Mouse (Mus musculus) gonadal fat pad, adult 2 months (tissue): ENCODE data around the gene Gm15217. TPM values are rescaled to one million over a fixed set of nuclear protein-coding genes. Genes with fewer than 3 reads are reported as not detected.

Experiments
- DNase-seq: peaks from one replicate; pipeline ENCODE4 v3.0.0-alpha.2; 2012; ENCODE audit warnings: low read depth
- polyA plus RNA-seq: library from polyadenylated mRNA; depleted of rRNA; stranded (reverse); fragments of >200 nt; gene quantifications from 2 replicates; pipeline ENCODE4 v1.2.3, GENCODE M21; 2012; rRNA removed

Gm15217 gene
- 0.27 TPM in 1 of 2 replicates, not detected in the other for polyA plus RNA-seq

DNA sequence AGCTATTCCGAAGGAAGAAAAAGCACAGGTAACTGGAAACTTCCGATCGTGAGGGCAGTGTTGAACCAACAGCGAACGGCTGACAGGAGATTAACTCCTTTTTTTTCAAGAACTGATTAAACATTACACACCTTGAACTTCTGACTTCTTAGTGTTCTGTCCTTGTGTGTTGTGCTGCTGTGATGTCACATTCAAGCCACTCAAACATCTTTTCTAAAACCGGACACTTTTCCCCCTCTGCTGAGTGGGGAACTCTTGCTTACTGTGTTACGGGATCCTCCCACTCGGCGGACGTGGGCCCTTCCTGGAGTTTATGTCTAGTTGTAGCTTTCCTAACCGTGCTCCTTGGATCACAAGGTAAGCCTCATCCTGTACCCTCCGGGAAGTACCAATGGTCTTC is at the start of gene Gm15217:
TSS of gene Gm15217 (plus strand) at position 130 of the 400 bp plus-strand sequence.
- DNase-seq, result no peak

DNA sequence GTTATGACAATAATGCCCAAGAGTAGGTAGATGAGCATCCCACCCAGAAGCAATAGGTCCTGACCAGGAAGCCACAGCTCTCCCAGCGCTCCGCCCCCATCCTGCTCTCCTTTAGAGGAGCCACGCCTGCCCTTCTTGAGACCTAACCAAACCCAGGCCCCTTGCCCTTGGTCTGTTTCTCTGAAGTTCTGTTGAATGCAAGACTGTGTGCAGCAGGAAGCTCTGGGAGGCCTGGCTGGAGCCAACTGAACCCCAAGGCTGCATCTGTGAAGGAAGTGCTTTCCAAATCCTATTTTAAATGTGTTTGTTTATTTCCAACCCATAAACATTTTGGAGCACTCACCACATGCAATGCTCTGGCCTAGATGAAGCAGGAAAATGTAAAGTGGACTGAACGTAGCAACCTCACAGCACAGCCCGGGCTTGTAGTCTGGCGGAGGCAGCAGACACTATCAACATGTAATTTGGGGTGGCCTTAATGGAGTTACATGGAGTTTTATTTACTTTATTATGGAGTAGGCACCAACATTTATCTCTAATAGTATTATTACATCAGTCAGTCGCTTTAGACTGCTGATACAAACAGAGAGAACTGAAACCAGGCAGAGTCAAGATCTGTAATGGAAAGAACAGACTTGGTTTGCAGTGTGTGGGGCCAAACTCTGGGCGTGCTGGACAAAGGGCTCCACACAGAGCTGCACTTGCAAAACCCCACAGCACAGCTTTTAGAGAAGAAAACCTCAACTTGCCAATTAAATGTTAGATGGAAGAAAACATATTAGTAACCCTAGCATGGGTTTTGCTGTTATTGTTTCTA is 45.6 kb upstream of the Gm15217 start:
- DNase-seq, result no peak

- DNase-seq, result no peak
Measured at GRCm38 (mm10) chr14:46338801-46339200, 40.4 kb upstream of the Gm15217 start.

GRCm38 (mm10) chr14:46344750-46345149 is 34.5 kb upstream of the Gm15217 start:
- DNase-seq, result no peak

GRCm38 (mm10) chr14:46357286-46357685 is 21.9 kb upstream of the Gm15217 start:
- no peak for DNase-seq

GRCm38 (mm10) chr14:46357696-46358095 is 21.5 kb upstream of the Gm15217 start:
- DNase-seq, result no peak

DNA sequence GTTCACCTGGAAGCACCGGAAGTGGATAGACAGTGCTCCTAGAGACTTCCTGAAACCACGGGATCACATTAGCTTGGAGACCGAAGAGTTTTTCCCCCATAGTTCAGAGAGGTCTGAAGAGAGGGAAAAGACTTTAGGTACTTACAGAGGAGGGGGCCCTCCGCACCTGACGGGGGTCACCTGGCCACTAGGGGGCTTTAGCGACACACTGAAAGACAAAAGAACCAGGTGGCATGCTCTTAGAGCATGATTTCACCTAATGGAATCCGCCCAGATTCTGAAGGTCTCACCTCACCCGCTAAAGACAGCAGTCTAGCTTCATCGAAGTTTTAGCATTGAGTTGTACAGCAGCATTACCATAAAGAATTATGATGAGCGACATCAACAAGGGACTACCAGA is 16.0 kb upstream of the Gm15217 start:
- DNase-seq, result no peak

DNA sequence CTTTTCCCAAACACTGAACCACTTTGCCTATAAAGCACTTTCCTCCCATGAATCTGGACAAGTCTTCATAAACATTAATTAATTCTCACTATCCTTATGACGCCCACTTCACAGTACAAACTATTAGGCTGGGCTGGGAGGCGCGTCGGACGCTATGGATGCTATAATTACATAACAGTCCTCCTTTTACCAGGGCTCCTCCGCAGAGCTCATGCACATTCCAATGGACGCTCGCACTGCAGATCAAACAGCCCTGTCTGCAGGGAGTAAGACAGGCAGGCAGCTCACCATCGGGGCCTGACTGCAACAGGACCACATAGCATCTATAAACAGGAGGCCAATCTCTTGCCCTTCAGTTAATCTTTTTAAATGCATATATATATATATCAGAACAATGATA is 6.8 kb upstream of the Gm15217 start:
- DNase-seq, result no peak

DNA sequence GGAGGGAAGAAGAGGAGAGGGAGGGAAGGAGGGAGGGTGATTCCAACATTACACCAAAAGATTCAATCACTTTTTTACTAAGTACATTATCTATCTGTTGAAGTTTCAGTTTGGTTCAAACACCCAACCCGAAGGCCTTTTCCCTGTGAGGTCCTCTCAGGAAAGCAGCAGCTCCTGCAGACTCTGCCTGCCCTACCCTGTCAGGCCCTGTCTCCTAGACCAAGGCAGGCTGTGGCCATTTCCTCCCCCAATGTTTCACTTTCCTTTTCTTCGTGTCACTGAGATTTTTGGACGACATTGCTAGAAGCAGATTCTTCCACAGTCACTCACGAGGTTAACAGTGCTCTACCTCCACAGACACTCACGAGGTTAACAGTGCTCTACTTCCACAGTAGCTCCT is 3.4 kb upstream of the Gm15217 start:
- no peak for DNase-seq

- no peak for DNase-seq
Measured at GRCm38 (mm10) chr14:46380286-46380721, 1.1 kb downstream of the Gm15217 start.

DNA sequence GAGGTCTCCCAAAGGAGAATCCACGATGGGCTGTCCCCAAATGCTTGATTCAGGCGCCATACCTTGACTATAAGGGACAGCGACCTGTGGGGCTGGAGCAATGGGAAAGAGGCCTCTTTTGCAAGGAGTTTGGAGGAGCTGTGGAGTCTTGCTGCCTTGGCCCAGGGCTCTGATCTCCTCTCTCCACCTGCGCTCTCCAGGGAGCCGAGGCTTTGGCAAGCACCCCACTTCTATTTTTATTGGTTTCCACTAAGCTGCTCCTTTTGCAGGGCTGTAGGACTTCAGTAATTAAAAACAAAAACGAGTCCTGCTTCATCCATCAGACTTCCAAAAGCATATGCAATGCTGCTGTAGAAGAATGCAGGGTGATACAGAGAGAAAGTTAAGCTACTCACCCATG is 2.2 kb downstream of the Gm15217 start:
- DNase-seq, result no peak

DNA sequence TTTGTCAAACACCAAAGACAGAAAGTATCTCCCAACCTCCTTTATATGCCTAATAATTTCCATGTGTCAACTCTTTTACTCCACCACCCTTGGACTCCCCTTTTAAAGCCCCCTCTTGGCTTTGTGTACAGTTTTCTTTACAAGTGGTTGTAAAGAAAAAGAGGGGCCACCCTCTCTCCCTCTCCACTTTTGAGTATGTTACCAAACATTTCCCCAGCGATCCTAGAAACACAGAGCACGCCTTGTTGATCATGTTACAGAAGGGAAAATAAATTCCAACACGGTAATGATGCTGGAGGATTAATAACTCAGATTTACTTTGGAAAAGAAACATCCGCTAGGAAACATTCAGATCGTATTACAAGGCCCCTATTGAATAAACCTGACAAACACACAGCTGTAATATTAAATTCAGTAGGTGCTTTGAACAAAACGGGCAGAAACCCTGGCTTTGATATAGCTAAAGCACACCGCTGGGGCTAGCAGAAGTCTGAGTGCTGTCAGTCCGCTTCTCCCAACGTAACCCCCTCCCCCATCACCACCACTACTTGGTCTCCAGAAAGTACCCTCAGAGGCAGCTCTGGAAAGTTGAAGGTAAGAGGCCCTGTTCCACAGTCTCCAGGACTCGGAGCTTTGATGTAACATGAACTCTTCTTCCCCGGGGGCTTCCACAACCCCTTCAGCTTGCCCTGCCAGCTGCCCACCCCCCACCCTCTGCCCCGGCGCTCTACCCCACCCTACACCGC is 5.9 kb downstream of the Gm15217 start:
- DNase-seq, result no peak

- DNase-seq, result no peak
Measured at GRCm38 (mm10) chr14:46385701-46386477, 6.7 kb downstream of the Gm15217 start.

DNA sequence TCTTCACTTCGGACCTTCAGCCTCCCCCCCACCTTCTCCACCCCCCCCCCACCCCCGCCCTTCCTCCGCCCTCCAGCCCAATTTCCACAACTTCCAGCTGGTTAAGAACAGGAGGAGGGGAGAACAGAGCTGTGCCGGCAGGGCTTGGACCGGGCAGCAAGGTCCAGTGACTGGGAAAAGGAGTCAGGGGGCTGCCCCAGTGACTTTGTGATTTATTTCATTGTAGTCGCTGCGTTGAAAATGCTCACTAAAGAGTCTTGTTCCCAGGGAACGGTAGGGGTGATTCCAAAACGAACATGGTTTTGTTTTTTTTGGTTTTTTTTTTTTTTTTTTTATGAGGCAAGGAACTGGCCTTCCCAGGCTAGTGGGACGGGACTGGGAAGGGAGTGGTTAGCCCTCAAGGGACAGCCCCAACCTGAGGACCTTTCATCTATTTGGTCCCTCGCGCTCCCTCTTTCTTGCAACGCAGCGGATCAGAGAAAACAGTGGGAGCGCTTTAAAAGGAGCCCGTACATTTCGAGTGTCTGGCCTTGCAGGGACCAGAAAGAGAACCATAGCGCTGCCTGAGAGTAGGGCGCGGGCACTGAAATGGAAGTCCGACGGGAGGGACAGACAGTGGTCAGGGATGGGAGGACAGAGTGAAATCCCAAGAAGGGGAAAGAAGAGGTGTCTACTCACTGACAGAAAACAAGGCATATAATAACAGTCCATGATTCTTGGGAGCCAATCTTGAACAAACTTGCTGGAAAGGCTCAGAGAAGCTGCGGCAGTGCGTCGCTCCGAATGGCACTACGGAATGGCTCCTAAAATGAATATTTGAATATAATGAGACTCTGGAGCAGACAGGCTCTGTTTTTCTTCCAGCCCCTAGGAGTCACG is 7.5 kb downstream of the Gm15217 start:
- no peak for DNase-seq

DNA sequence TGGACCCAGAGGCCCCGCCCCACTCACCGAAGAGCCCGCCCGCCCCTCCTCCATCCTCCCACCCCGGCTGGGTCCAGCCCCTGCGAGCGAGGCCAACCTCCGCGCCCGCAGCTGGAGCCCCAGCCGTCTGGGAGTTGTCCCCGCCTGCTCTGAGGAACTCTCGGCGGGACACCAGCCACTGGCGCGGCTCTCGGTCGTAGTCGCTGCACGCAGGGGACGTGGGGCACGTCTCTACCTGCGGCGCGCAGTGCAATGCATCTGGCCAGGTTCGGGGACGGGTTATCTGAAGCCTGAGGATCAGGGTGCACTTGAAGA is 8.1 kb downstream of the Gm15217 start:
- no peak for DNase-seq

- no peak for DNase-seq
Measured at GRCm38 (mm10) chr14:46387821-46388481, 8.7 kb downstream of the Gm15217 start.

- no peak for DNase-seq
Measured at GRCm38 (mm10) chr14:46388636-46389035, 9.4 kb downstream of the Gm15217 start.

- no peak for DNase-seq
Measured at GRCm38 (mm10) chr14:46389438-46390248, 10.4 kb downstream of the Gm15217 start.

GRCm38 (mm10) chr14:46390249-46390775 is 11.1 kb downstream of the Gm15217 start, which contains the start of gene Bmp4:
Bmp4 (minus strand) TSS chr14:46390669.
- no peak for DNase-seq
